Mouse (Mus musculus) ES-Bruce4 (cell line): ENCODE results near the gene Grm1. TPM values are rescaled to one million over a fixed set of nuclear protein-coding genes. Genes with fewer than 3 reads are reported as not detected.

ENCODE experiments used
- H3K27ac ChIP-seq: 2 replicates; pipeline ENCODE4 v1.5.1; 2012; ENCODE audit warnings: low read length, inconsistent platforms; ENCODE audit not compliant: insufficient read depth
- H3K27me3 ChIP-seq: 2 replicates; pipeline ENCODE4 v1.6.1; 2012; ENCODE audit warnings: mild to moderate bottlenecking, low read length, inconsistent platforms; ENCODE audit not compliant: control insufficient read depth, poor library complexity, insufficient read depth, severe bottlenecking
- H3K36me3 ChIP-seq: 2 replicates; pipeline ENCODE4 v1.6.1; 2012; ENCODE audit warnings: inconsistent platforms, mild to moderate bottlenecking, low read length, moderate library complexity; ENCODE audit not compliant: control insufficient read depth, poor library complexity, insufficient read depth, severe bottlenecking
- H3K4me1 ChIP-seq: one replicate; pipeline ENCODE4 v1.8.1; 2011; ENCODE audit warnings: low read length; ENCODE audit not compliant: control insufficient read depth, insufficient read depth
- H3K4me3 ChIP-seq: 2 replicates; pipeline ENCODE4 v1.5.1; 2011; ENCODE audit warnings: low read depth, mild to moderate bottlenecking, low read length
- H3K9ac ChIP-seq: 2 replicates; pipeline ENCODE4 v1.6.1; 2012; ENCODE audit warnings: low read depth, mild to moderate bottlenecking, inconsistent platforms; ENCODE audit not compliant: poor library complexity, severe bottlenecking
- H3K9me3 ChIP-seq: replicated peaks from 2 replicates; pipeline ENCODE4 v1.6.1; 2012; ENCODE audit warnings: mild to moderate bottlenecking, low read length, inconsistent platforms; ENCODE audit not compliant: control insufficient read depth, poor library complexity, insufficient read depth, severe bottlenecking
- CTCF ChIP-seq: IDR thresholded peaks from one replicate; pipeline ENCODE4 v1.8.1; 2011; ENCODE audit warnings: low read depth, low read length
- EP300 ChIP-seq: IDR thresholded peaks from 2 replicates; pipeline ENCODE4 v1.6.1; 2011; ENCODE audit warnings: low read depth, low read length; ENCODE audit not compliant: insufficient read depth
- POLR2A ChIP-seq: IDR thresholded peaks from one replicate; pipeline ENCODE4 v1.8.1; 2011; ENCODE audit warnings: low read length; ENCODE audit not compliant: insufficient read depth
- polyA plus RNA-seq: library from polyadenylated mRNA; stranded (reverse); fragments of >200 nt; gene quantifications from 2 replicates; pipeline ENCODE4 v1.2.4, GENCODE M21; 2011; ENCODE audit warnings: low read depth; ENCODE audit not compliant: missing spikeins, insufficient read depth, insufficient read length

The Grm1 gene
- polyA plus RNA-seq, 1 experiment: not detected

DNA sequence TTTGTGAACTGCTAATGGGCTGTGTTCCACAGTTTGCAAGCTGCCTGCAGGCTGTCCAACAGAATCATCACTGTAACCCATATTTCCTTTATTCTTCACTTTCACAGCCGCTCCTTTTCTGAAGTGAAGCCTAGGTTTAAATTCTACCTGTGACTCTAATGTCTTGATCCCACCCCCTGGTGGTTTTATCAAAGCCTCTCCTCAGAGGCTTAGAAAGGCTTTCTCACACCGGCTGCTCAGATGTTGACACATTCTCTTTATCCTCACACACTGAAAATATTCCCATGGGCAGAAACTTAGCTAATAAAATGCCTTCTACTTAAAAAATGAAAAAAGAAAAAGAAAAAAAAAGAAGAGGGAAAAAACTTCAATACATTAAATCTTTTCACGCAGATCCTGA is 210.0 kb downstream of the Grm1 start:
- Histone ChIP-seq H3K9me3 (no peaks in the 10 kb centered on the region), H3K27me3 (no peaks in the 10 kb centered on the region), H3K27ac (no peak overlapping the region), H3K4me3 (no peak overlapping the region), H3K9ac (no peak overlapping the region), H3K4me1 (no peaks in the 10 kb centered on the region), H3K36me3 (no peaks in the 10 kb centered on the region)
- no peak for TF ChIP-seq EP300
- no peak for TF ChIP-seq CTCF
- TF ChIP-seq POLR2A: no peak

DNA sequence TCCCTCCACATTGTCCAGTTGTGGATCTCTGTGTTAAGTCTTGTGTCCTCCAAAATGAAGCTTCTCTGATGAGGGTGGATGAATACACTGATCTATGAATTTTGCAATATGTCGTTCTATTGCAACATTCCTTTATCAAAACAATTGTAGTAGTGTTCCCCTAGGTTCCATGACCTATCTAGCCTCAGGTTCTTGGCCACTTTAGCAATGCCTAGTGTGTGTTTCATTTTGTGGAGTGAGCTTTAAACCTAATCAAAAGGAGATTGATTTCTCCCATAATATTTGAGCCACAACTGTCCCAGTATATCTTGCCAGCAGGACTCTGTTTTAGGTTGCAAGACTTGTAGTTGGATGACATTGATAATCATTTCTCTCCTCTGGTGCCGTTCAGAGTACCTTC is 211.9 kb downstream of the Grm1 start:
- TF ChIP-seq CTCF: no peak

DNA sequence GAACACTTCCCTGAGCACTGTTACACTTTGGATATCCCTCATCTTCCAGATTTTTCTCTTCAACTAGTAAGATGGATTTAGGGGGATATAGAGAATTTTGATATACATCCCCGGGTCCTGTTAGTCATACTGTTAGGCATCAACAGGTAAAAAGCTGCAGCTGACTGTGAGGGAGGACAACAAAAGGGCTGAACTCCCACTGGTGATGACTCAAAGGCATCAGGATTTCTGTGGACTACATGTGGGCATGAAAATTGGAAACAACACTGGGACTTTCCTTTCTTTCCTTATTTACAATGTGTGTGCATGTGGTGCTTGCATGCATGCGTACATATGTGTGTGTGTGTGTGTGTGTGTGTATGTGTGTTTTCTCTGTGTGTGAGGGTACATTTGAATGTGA is 215.9 kb downstream of the Grm1 start:
- H3K36me3 ChIP-seq: no peaks in the 10 kb centered on the region
- H3K9me3 ChIP-seq: no peaks in the 10 kb centered on the region
- H3K9ac ChIP-seq: no peak overlapping the region
- H3K4me3 ChIP-seq: no peak overlapping the region
- no peaks in the 10 kb centered on the region for H3K4me1 ChIP-seq
- TF ChIP-seq POLR2A (no peak), EP300 (no peak), CTCF (no peak)
- H3K27ac ChIP-seq: no peak overlapping the region
- no peaks in the 10 kb centered on the region; the same call in 1 of the 2 replicates for H3K27me3 ChIP-seq

More for the DNA sequence above, 211.9 kb downstream of the Grm1 start:
- H3K27me3 ChIP-seq: no peaks in the 10 kb centered on the region; the same call in 1 of the 2 replicates
- no peak overlapping the region for H3K27ac ChIP-seq
- H3K9ac ChIP-seq: no peak overlapping the region
- H3K36me3 ChIP-seq: no peaks in the 10 kb centered on the region
- H3K4me1 ChIP-seq: no peaks in the 10 kb centered on the region
- no peaks in the 10 kb centered on the region for H3K9me3 ChIP-seq
- H3K4me3 ChIP-seq: no peak overlapping the region

DNA sequence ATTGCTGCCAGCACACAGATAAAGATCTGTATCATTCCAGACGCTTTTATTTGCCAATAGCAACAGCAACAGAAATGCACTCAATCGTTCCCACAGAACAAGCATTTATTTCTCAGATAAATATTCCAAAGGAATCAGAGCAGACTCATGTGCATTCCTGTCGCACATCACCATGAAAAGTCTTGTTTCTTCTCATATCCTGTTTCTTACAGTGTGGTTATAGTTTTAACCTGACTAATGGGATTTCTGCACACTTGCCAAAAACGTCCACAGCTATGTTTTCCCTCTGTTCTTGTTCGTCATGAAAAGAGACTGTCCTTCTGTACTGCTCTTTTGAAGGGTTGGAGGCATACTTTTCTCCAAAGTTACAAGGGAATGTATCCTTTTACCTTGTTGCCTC is 217.4 kb downstream of the Grm1 start:
- Histone ChIP-seq H3K9me3 (peaks cover 4% of the 10 kb centered on the region; the same call in 1 of the 2 replicates), H3K27me3 (no peaks in the 10 kb centered on the region; the same call in 1 of the 2 replicates), H3K4me3 (no peak overlapping the region), H3K4me1 (no peaks in the 10 kb centered on the region), H3K36me3 (no peaks in the 10 kb centered on the region), H3K27ac (no peak overlapping the region), H3K9ac (no peak overlapping the region)
- TF ChIP-seq EP300 (no peak), POLR2A (no peak)

DNA sequence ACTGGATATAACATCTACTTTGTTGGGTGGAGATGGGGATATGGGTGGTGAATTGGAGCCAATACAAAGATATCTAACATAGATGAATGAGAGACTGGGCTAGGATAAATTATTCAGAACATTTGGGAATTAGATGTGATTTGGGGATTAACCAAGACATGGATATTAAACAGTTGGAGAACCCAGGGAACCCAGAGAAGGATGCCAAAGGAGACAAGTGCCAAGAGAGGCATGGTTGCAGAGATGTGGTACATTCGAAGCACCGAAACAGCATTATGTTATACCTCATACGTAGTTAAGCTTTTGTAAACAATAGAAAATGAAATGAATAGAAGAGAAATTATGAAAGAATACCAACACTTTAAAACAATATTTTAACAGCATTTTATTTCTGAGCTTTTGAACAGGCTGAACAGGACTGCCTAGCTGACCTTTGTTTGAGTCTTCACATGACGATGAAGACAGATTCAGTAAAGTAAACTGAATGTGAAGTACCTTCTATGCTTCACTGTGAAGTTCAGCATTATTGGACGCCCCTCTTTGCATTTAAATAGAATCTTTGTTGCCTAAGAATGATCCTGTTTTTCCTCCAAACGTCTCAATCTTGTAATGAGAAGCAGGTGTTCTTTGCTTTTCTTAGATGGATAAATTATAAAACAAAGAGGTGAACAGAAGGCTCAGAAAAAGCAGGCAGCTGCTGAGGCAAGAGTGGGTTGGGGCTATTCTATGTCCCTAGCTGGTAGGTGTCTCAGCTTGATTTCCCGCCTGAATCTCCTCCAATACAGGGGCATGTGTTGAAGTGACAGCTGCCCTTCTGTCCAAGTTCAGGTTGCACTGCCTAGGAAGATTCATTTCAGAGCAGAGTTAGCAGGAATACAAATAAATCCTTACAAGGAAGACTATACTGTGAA is 234.5 kb downstream of the Grm1 start:
- TF ChIP-seq CTCF (no peak), POLR2A (no peak), EP300 (no peak)
- H3K27me3 ChIP-seq: no peaks in the 10 kb centered on the region
- no peak overlapping the region for H3K4me3 ChIP-seq
- H3K36me3 ChIP-seq: no peaks in the 10 kb centered on the region
- no peaks in the 10 kb centered on the region for H3K9me3 ChIP-seq
- no peaks in the 10 kb centered on the region for H3K4me1 ChIP-seq
- H3K9ac ChIP-seq: no peak overlapping the region
- H3K27ac ChIP-seq: no peak overlapping the region

DNA sequence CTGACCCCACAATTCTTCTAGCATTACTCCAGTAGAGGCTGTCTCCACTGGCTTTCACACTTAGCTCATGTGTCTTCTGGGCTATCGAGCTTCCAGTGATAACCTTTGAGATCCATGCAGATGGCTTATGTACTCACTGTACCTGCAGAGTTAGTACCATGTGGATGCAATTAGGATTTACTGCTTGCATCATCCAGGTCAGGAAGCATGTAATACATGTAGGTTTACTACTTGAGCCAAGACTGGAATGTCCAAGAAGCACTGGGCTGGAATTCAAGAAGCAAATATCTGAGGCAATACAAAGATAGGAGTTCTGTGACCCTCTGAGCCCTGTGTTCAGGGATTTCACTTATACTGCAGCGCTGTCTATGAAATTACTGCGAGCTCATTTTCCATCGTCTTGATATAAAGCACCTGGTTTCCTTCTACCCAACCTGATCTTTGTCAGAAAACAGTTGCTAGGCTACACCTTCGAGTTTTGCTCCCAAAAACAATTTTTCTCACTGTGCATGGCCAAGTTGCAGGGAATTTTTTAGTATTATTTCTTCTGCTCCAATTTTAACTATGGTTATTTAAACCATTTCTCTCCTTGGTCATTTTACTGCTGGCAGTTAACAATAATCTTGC is 237.0 kb downstream of the Grm1 start:
- no peaks in the 10 kb centered on the region for H3K9me3 ChIP-seq
- no peak overlapping the region for H3K4me3 ChIP-seq

More for the DNA sequence above, 237.0 kb downstream of the Grm1 start:
- H3K27me3 ChIP-seq: no peaks in the 10 kb centered on the region
- no peaks in the 10 kb centered on the region for H3K4me1 ChIP-seq
- TF ChIP-seq EP300 (no peak), POLR2A (no peak), CTCF (no peak)
- H3K27ac ChIP-seq: no peak overlapping the region
- H3K36me3 ChIP-seq: no peaks in the 10 kb centered on the region
- no peak overlapping the region for H3K9ac ChIP-seq
